ENCODE assay signal across 29 mouse cellular contexts in genomic region chr2:170122197-170122596, GRCm38 (mm10). TPM values are rescaled to one million over a fixed set of nuclear protein-coding genes. Genes with fewer than 3 reads are reported as not detected.
DNase-seq lines count a peak whose midpoint lies in the region; ATAC-seq and TF ChIP-seq lines count a peak whose summit lies in the region.
"Had no signal": no experiment of that assay in that cellular context is flagged by ENCODE, and none has a peak within 500 bp of the region (broad histone marks: within the 10 kb centered on the region; RNA-seq: fewer than 3 reads in every experiment).

No protein-coding gene starts in this region.

- TF ChIP-seq POLR2A in spleen, adult 2 months (IDR thresholded peaks at IDR 0.05; ENCODE audit: low read depth, low read length): no peak

- no peak overlapping the region for H3K4me3 ChIP-seq in heart, embryonic 15.5 days
- H3K4me3 ChIP-seq in spleen, adult 2 months (ENCODE audit: extremely low read depth, insufficient read depth, insufficient read length): no peak overlapping the region
- H3K4me3 ChIP-seq: embryonic facial prominence, embryonic 10.5 days; embryonic facial prominence, embryonic 13.5 days; erythroblast, embryonic 14.5 days; forebrain, embryonic 10.5 days; forebrain, embryonic 13.5 days; hindbrain, embryonic 10.5 days; hindbrain, embryonic 13.5 days had no signal

- DNase-seq in heart, adult 11 months: no peak
- DNase-seq in spleen, adult 2 months (ENCODE audit: low read depth in 1 of 2, low spot score in 2 of 2): no peak
- no peak for DNase-seq in spleen, adult 18-20 months
- DNase-seq in gonadal fat pad, adult 2 months (ENCODE audit: low read depth): peak; percentile 70
- no peak for DNase-seq in embryo, embryonic 11 days
- DNase-seq: adrenal gland, postnatal 10 days; adrenal gland, postnatal 36 days; B cell, adult 2 months; cerebellum, adult 18-20 months; cerebellum, adult 9-10 months; cerebellum, postnatal 25 days; gastrocnemius, postnatal 14 days; heart, postnatal 10 days; heart, postnatal 36 days; kidney, adult 11 months had no signal

- no peak for ATAC-seq in heart, embryonic 15.5 days (replicated peaks; ENCODE audit: insufficient number of reproducible peaks, insufficient read depth, low FRiP score, low read depth)
- ATAC-seq: forebrain, embryonic 13.5 days; forebrain, embryonic 16.5 days; hindbrain, embryonic 16.5 days; Patski had no signal

- 0 out of 2 replicates have a peak overlapping the region, but pooled peaks have one; percentile 32 for H3K27ac ChIP-seq in heart, embryonic 15.5 days
- H3K27ac ChIP-seq in spleen, adult 2 months (ENCODE audit: insufficient read depth, low read length): 0 out of 2 replicates have a peak overlapping the region, but pooled peaks have one; percentile 25
- H3K27ac ChIP-seq: embryonic facial prominence, embryonic 10.5 days; embryonic facial prominence, embryonic 13.5 days; forebrain, embryonic 10.5 days; forebrain, embryonic 13.5 days; hindbrain, embryonic 13.5 days had no signal

- peaks cover 34% of the 10 kb centered on the region for H3K36me3 ChIP-seq in heart, embryonic 15.5 days
- peaks cover 26% of the 10 kb centered on the region for H3K36me3 ChIP-seq in spleen, adult 2 months (ENCODE audit: control insufficient read depth, insufficient read depth, low read length)

- H3K9ac ChIP-seq in heart, embryonic 15.5 days: no peak overlapping the region
- H3K9ac ChIP-seq: embryonic facial prominence, embryonic 13.5 days; forebrain, embryonic 13.5 days; hindbrain, embryonic 13.5 days had no signal

- H3K9me3 ChIP-seq in heart, embryonic 15.5 days (replicated peaks): no peaks in the 10 kb centered on the region
- H3K9me3 ChIP-seq: embryonic facial prominence, embryonic 10.5 days; embryonic facial prominence, embryonic 13.5 days; forebrain, embryonic 10.5 days; forebrain, embryonic 13.5 days; G1E; hindbrain, embryonic 10.5 days; hindbrain, embryonic 13.5 days had no signal

- TF ChIP-seq CTCF in spleen, adult 2 months (IDR thresholded peaks at IDR 0.05; ENCODE audit: extremely low read depth, insufficient read depth, insufficient read length, insufficient replicate concordance): no peak

- WGBS in heart, embryonic 15.5 days: 70% methylated on average over 7 of the region's 7 CpGs
- 82% methylated on average over 7 of the region's 7 CpGs for WGBS in spleen, adult 2 months

- peaks cover 56% of the 10 kb centered on the region for H3K4me1 ChIP-seq in heart, embryonic 15.5 days (replicated peaks)
- H3K4me1 ChIP-seq in spleen, adult 2 months (ENCODE audit: control insufficient read depth, insufficient read depth, insufficient read length): peaks cover 27% of the 10 kb centered on the region; the same call in 1 of the 2 replicates

- H3K4me2 ChIP-seq in heart, embryonic 15.5 days: no peak overlapping the region
- H3K4me2 ChIP-seq: embryonic facial prominence, embryonic 13.5 days; forebrain, embryonic 13.5 days; heart, embryonic 11.5 days; hindbrain, embryonic 13.5 days had no signal

- no peaks in the 10 kb centered on the region for H3K27me3 ChIP-seq in heart, embryonic 15.5 days
- no peaks in the 10 kb centered on the region for H3K27me3 ChIP-seq in spleen, adult 2 months (ENCODE audit: control insufficient read depth, insufficient read depth, low read length)
- H3K27me3 ChIP-seq: CH12.LX; embryonic facial prominence, embryonic 13.5 days; forebrain, embryonic 13.5 days; hindbrain, embryonic 13.5 days; Patski had no signal

RNA-seq across cellular contexts. Expression of gene Zfp217, which starts 25.7 kb away (rescaled TPM):
- polyA plus RNA-seq in heart, embryonic 15.5 days (2015; fragmentation: Nextera tagmentation; extraction: Ambion mirVana): 2.7 and 3.2 TPM in 2 replicates
- polyA plus RNA-seq in spleen, adult 2 months (2012; rRNA removed): 20.6 and 22.3 TPM in 2 replicates
- 12.4 and 15.1 TPM in 2 replicates for polyA plus RNA-seq in gonadal fat pad, adult 2 months (2012; rRNA removed)
